Mouse (Mus musculus): Measurements from ENCODE around the gene Zfp512b. TPM values are rescaled to one million over a fixed set of nuclear protein-coding genes. Genes with fewer than 3 reads are reported as not detected.

Gene Zfp512b
- polyA plus RNA-seq, 1 experiment from 2014 or later: 37.8 TPM

DNA sequence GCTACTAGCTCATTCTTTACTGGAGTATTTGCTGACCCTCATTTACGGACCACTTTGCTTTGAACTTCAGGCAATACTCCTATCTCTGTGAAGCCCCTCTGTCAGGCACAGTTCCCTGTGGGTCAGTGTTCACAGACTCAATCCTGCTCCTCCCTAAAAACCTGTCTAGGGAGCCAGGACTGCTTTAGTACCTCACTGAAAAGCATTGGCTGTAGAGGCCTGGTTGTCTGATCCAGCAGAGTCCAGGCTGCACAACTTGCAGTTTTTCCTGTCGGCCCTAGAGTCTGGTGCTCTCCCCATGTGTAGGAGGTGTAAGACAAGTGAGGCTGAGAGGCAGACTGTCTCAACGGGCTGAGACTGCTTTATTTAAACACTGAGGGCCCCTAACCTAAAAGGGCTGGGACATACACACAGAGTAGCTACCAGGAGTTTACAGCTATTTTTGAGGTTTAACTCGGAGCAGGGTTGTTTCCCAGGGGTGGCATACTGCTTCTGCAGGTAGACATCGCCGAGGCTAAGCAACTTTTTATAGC lies 7.7 kb upstream of the Zfp512b start:
- Histone ChIP-seq H3K36me3 (ENCODE audit: insufficient read depth, low read length) (peaks cover 5% of the 10 kb centered on the region; the same call in 1 of the 2 replicates), H3K4me3 (ENCODE audit: low read length) (peak overlapping the region; percentile 87), H3K27me3 (ENCODE audit: insufficient read depth, low read length) (no peaks in the 10 kb centered on the region; the same call in 1 of the 2 replicates), H3K4me2 (replicated peaks; ENCODE audit: low read depth, low read length) (peak overlapping the region; percentile 81), H3K4me1 (ENCODE audit: insufficient read depth, low read length) (peaks cover 27% of the 10 kb centered on the region), H3K9ac (replicated peaks; ENCODE audit: low read length) (peak overlapping the region; percentile 90), H3K9me3 (ENCODE audit: low read length) (no peaks in the 10 kb centered on the region), H3K27ac (ENCODE audit: low read length) (peak overlapping the region; percentile 74; the same call in 1 of the 2 replicates)
- peak; percentile 1; the same call in 1 of the 2 replicates for ATAC-seq (ENCODE audit: low FRiP score, low TSS enrichment)
- WGBS: 51% methylated on average over 6 of the region's 6 CpGs

DNA sequence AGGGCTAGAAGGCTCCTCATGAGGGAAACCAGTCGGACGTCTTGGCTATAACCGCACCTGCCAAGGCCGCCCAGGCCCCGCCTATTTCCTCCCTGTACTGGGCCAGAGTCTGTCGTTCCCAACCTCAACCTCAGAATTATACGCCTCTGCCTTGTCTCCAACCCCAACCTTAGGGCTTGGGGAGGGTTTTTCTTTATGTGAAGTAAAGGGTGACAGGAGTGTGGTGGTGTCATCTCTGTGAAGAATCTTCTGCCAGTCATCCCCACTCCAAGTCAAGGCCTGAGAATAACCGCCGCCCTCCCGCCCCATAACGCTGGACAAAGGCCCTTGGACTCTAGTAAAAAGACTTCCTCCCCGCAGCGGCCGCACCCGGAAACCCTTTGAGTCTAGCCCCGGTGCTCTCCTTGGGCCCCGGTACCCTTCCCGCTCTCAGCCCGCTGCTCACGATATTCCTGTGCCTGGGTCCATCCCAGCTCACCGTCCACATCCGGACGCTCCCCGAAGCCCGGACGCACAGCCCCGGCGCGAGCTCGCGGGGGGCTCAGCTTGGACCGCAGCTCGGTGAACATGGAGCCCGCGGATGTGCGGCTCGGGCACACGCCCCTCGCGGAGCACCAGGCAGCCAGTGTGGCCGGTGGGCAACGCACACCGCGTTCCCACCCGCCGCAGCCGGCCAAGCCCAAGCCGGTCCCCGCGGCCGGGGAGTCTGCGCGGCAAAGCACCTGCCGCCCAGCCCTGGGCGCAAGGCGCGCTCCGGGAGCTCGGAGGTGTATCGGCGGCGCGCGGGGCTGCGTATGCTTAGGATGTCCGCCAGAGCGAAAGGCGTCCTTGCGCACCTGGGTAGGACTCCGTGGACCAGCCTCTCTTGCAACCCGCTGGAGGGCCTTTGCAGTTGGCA lies 6.1 kb upstream of the Zfp512b start, which contains the start of gene Samd10:
Samd10 (minus strand) TSS at position 759 of the 898 bp plus-strand sequence.
- Histone ChIP-seq H3K9me3 (ENCODE audit: low read length) (no peaks in the 10 kb centered on the region), H3K9ac (replicated peaks; ENCODE audit: low read length) (peak within 1 kb of the TSS; percentile 87), H3K4me2 (replicated peaks; ENCODE audit: low read depth, low read length) (peak within 1 kb of the TSS; percentile 83), H3K4me3 (ENCODE audit: low read length) (peak within 1 kb of the TSS; percentile 63), H3K36me3 (ENCODE audit: insufficient read depth, low read length) (peaks cover 5% of the 10 kb centered on the region; the same call in 1 of the 2 replicates), H3K27ac (ENCODE audit: low read length) (peak within 1 kb of the TSS; percentile 89), H3K27me3 (ENCODE audit: insufficient read depth, low read length) (no peaks in the 10 kb centered on the region; the same call in 1 of the 2 replicates), H3K4me1 (ENCODE audit: insufficient read depth, low read length) (peaks cover 27% of the 10 kb centered on the region)
- WGBS: 2% methylated on average over 68 of the region's 71 CpGs
- peak; percentile 29 for ATAC-seq (ENCODE audit: low FRiP score, low TSS enrichment)

DNA sequence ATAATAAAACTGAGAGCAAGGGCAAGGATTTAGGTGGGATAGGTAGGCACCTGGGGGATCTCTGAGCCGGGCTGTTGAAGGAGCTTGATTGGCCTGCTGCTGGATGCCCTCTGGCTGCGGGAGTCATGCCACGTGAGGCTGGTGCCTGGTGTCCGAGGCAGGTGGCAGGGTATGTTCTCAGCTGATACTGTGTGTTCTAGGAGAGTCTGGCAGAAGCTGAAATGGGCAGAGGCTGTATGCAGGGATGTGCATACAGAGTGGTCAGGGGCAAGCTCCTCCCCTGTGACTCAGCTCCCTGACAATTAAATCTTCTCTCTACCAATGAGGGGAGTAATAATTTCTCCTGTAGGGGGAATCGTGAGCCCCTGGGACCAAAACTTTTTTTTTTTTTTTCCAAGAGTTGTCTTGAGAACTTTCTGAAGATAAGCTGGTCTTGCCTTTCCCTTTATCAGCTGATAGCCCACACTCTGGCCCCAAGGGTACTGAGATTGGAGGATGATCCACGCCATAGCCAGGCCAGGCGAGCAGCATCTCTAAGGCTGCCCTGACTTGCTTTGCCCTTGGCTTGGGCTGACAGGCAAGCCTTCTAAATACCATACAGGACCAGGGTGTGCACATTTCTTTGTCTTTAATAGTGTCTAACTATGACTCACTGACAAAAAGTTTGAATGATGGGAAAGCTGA lies 4.9 kb upstream of the Zfp512b start:
- H3K4me1 ChIP-seq (ENCODE audit: insufficient read depth, low read length): peaks cover 33% of the 10 kb centered on the region
- H3K9me3 ChIP-seq (ENCODE audit: low read length): no peaks in the 10 kb centered on the region
- peak overlapping the region; percentile 83; the same call in 1 of the 2 replicates for H3K4me2 ChIP-seq (replicated peaks; ENCODE audit: low read depth, low read length)
- H3K36me3 ChIP-seq (ENCODE audit: insufficient read depth, low read length): peaks cover 5% of the 10 kb centered on the region; the same call in 1 of the 2 replicates
- H3K27ac ChIP-seq (ENCODE audit: low read length): no peak overlapping the region
- 65% methylated on average over 7 of the region's 7 CpGs for WGBS
- H3K27me3 ChIP-seq (ENCODE audit: insufficient read depth, low read length): no peaks in the 10 kb centered on the region; the same call in 1 of the 2 replicates
- H3K9ac ChIP-seq (replicated peaks; ENCODE audit: low read length): no peak overlapping the region
- no peak for ATAC-seq (ENCODE audit: low FRiP score, low TSS enrichment)
- H3K4me3 ChIP-seq (ENCODE audit: low read length): no peak overlapping the region

DNA sequence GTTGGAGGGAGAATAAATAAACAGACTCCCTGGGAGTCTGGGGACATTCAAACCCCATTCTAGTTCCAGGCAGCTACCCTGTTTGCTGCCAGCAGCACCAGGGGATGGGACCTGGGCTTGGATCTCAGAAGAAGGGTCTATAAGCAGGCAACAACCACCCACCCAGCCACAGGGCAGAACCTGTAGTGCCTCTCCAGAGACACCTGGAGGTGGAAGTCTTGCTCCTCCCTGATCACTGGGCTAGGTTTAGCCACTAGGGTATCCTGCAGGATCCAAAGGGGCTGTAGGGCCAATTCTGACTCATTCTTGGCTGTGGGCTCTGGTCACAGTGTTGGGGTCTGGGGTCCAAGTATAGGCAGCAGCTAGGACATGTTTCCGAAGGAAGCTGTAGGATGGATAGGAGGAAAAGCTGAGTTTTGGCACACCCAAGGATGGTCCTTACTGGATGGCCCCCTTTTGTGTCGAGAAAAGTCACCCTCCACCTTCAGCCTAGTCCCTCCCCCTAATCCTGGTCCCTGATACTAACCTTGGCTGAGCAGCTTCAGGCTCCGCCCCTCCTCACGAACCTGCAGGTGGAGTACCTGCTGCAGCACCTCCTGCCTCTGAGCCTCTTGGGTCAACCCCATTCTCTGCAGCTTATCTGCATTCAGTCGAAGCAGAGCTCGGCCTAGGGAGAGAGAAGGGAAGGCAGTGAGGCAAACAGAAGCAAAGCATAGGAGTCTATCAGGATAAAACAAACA lies 3.8 kb upstream of the Zfp512b start:
- Histone ChIP-seq H3K9me3 (ENCODE audit: low read length) (no peaks in the 10 kb centered on the region), H3K27ac (ENCODE audit: low read length) (no peak overlapping the region), H3K27me3 (ENCODE audit: insufficient read depth, low read length) (no peaks in the 10 kb centered on the region; the same call in 1 of the 2 replicates), H3K9ac (replicated peaks; ENCODE audit: low read length) (no peak overlapping the region), H3K4me1 (ENCODE audit: insufficient read depth, low read length) (peaks cover 29% of the 10 kb centered on the region), H3K4me3 (ENCODE audit: low read length) (no peak overlapping the region), H3K4me2 (replicated peaks; ENCODE audit: low read depth, low read length) (no peak overlapping the region), H3K36me3 (ENCODE audit: insufficient read depth, low read length) (peaks cover 5% of the 10 kb centered on the region; the same call in 1 of the 2 replicates)
- 59% methylated on average over 6 of the region's 6 CpGs for WGBS
- no peak for ATAC-seq (ENCODE audit: low FRiP score, low TSS enrichment)

DNA sequence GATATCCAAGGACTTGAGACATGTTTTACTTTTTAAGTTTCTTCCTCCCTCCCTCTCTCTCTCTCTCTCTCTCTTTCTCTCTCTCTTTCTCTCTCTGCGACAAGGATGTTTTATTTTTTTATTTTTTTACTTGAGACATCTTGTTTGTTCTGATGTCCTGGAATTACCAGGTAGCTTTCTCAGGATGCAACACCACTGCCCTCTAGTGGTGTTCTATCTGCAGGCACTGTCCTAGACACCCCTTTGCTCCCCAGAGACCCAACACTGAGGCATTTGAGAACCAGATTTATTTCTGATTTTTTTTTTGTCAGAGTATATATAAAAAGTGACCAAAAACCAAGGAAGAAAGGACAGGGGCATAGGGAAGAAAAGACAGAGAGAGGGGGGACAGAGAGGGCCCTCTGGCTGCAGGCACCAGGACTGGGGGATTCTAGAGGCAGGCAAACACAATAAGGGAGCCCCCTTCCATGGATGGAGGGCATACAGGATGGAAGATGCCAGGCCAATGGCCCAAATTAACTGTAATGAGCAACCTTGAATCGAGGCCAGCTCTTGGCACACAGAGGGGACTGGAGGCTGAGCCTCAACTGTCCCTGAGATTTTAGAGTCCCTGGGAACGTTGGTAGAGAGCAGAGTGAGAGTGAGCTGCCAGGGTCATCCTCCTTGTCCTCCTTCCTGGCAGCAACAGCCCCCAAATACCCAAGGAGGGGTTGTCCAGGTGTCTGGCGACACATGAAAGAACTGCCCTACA lies 2.5 kb upstream of the Zfp512b start:
- WGBS: 56% methylated on average over 4 of the region's 4 CpGs
- no peak for ATAC-seq (ENCODE audit: low FRiP score, low TSS enrichment)
- Histone ChIP-seq H3K27me3 (ENCODE audit: insufficient read depth, low read length) (no peaks in the 10 kb centered on the region; the same call in 1 of the 2 replicates), H3K36me3 (ENCODE audit: insufficient read depth, low read length) (peaks cover 9% of the 10 kb centered on the region; the same call in 1 of the 2 replicates), H3K9me3 (ENCODE audit: low read length) (no peaks in the 10 kb centered on the region), H3K9ac (replicated peaks; ENCODE audit: low read length) (no peak overlapping the region), H3K27ac (ENCODE audit: low read length) (no peak overlapping the region), H3K4me2 (replicated peaks; ENCODE audit: low read depth, low read length) (no peak overlapping the region), H3K4me1 (ENCODE audit: insufficient read depth, low read length) (peaks cover 30% of the 10 kb centered on the region), H3K4me3 (ENCODE audit: low read length) (no peak overlapping the region)

DNA sequence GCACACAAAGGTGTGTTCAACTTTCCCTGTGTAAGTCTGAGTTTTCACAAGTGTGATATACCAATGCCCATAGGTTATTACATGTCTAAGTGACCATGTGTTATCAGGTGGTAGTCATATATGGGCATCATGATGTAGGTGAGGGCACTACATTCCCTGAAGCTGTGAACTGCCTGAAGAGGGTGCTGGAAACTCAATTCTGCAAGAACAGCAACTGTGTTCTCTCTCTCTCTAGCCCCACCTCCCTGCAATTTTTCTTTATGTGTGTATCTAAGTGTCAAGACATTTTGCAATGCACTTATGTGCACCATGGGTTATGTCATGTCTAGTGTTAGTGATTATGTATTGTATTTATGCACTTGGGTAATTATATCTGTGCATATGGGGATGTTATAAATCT lies 1.3 kb upstream of the Zfp512b start:
- Histone ChIP-seq H3K27ac (ENCODE audit: low read length) (no peak overlapping the region), H3K4me3 (ENCODE audit: low read length) (no peak overlapping the region), H3K9me3 (ENCODE audit: low read length) (no peaks in the 10 kb centered on the region), H3K27me3 (ENCODE audit: insufficient read depth, low read length) (no peaks in the 10 kb centered on the region; the same call in 1 of the 2 replicates), H3K9ac (replicated peaks; ENCODE audit: low read length) (no peak overlapping the region), H3K36me3 (ENCODE audit: insufficient read depth, low read length) (peaks cover 18% of the 10 kb centered on the region), H3K4me1 (ENCODE audit: insufficient read depth, low read length) (peaks cover 24% of the 10 kb centered on the region), H3K4me2 (replicated peaks; ENCODE audit: low read depth, low read length) (no peak overlapping the region)
- no peak for ATAC-seq (ENCODE audit: low FRiP score, low TSS enrichment)

DNA sequence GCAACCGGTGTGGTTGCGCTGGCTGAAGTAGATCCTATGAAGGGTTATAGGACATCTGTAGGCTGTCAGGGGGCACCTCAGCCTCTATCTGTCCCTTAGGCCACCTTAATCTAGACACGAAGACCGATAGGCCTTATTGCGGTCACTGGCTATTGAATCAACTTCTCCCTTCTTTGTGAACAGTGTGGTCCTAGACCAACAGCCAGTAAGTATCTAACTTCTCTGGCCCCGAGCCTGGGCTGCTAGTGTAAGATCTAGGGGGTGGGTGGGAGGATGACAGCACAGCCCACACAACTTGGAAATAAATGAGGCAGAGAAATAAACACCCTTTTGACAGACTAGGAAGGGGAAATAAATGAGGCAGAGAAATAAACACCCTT lies 429 bp upstream of the Zfp512b start:
- H3K4me2 ChIP-seq (replicated peaks; ENCODE audit: low read depth, low read length): peak overlapping the region; percentile 81
- H3K4me1 ChIP-seq (ENCODE audit: insufficient read depth, low read length): peaks cover 20% of the 10 kb centered on the region
- 4% methylated on average over 6 of the region's 6 CpGs for WGBS
- peak; percentile 50 for ATAC-seq (ENCODE audit: low FRiP score, low TSS enrichment)
- peak overlapping the region; percentile 93 for H3K27ac ChIP-seq (ENCODE audit: low read length)
- peaks cover 27% of the 10 kb centered on the region for H3K36me3 ChIP-seq (ENCODE audit: insufficient read depth, low read length)
- peak overlapping the region; percentile 96 for H3K4me3 ChIP-seq (ENCODE audit: low read length)
- H3K9me3 ChIP-seq (ENCODE audit: low read length): no peaks in the 10 kb centered on the region
- peak overlapping the region; percentile 95 for H3K9ac ChIP-seq (replicated peaks; ENCODE audit: low read length)
- no peaks in the 10 kb centered on the region for H3K27me3 ChIP-seq (ENCODE audit: insufficient read depth, low read length)

DNA sequence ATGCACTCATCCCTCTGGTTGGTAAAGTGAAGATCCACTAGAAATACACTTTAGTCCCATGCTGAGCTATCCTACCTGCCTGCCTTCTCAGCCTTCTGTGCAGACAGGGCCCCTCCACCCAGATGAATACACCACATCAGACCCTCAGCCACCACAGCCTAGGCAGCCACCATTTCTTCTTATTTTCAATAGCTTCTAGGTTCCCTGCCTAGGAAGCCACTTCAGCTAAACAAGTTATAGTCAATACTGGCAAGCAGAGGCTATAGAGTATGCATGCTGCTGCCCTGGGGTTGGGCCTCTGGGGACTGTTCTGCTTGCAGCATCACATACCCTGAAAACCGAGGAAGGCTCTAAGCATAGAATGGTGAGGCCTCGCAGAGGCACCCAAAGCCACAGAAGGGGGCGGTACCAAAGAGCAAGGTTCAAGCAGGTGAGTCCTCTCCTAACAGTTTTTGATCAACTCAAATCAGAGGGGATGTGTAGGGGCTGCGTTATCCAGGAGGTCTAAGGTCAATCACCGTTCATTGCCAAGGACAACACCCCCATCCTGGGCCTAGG lies 996 bp downstream of the Zfp512b start, which contains the start of gene Prpf6:
Prpf6 (plus strand) TSS at position 341 of the 558 bp plus-strand sequence.
- H3K27ac ChIP-seq (ENCODE audit: low read length): peak within 1 kb of the TSS; percentile 93
- H3K27me3 ChIP-seq (ENCODE audit: insufficient read depth, low read length): no peaks in the 10 kb centered on the region
- H3K9ac ChIP-seq (replicated peaks; ENCODE audit: low read length): peak within 1 kb of the TSS; percentile 95
- H3K4me3 ChIP-seq (ENCODE audit: low read length): peak within 1 kb of the TSS; percentile 96
- H3K36me3 ChIP-seq (ENCODE audit: insufficient read depth, low read length): peaks cover 40% of the 10 kb centered on the region
- H3K9me3 ChIP-seq (ENCODE audit: low read length): no peaks in the 10 kb centered on the region
- 13% methylated on average over 5 of the region's 5 CpGs for WGBS
- peak within 1 kb of the TSS; percentile 81 for H3K4me2 ChIP-seq (replicated peaks; ENCODE audit: low read depth, low read length)
- peaks cover 18% of the 10 kb centered on the region for H3K4me1 ChIP-seq (ENCODE audit: insufficient read depth, low read length)
- peak; percentile 32 for ATAC-seq (ENCODE audit: low FRiP score, low TSS enrichment)
